Mouse (Mus musculus): ENCODE measurements around the gene Gm11549. TPM values are rescaled to one million over a fixed set of nuclear protein-coding genes. Genes with fewer than 3 reads are reported as not detected.

The Gm11549 gene
- polyA plus RNA-seq (2012; rRNA removed) (0.01 TPM in 1 of 2 replicates, not detected in the other), polyA plus RNA-seq (2014; fragmentation: Nextera tagmentation; extraction: Ambion mirVana) (not detected in 2 replicates)

GRCm38 (mm10) chr3:36521073-36522060 lies at the start of gene Gm11549:
Gene Gm11549, minus strand, starts transcription at chr3:36521813.
- Histone ChIP-seq H3K27ac (no peak within 1 kb of the TSS), H3K4me2 (ENCODE audit: low read depth) (peak within 1 kb of the TSS; percentile 38), H3K4me1 (replicated peaks; ENCODE audit: control insufficient read depth in 2 of 2, insufficient read depth in 2 of 2, low read length in 1 of 2) (no peaks in the 10 kb centered on the region), H3K9ac (replicated peaks) (no peak within 1 kb of the TSS), H3K9me3 (ENCODE audit: control insufficient read depth, low read length) (no peaks in the 10 kb centered on the region), H3K27me3 (ENCODE audit: control insufficient read depth, insufficient read depth, low read length) (peaks cover 16% of the 10 kb centered on the region), H3K4me3 (ENCODE audit: insufficient read depth in 1 of 2, low read depth in 2 of 2, low read length in 2 of 2) (peak within 1 kb of the TSS; percentile 26 to 29; a peak in 3 of 4 replicates), H3K36me3 (replicated peaks; ENCODE audit: control insufficient read depth, insufficient read depth, low read depth) (no peaks in the 10 kb centered on the region)
- DNase-seq (ENCODE audit: low read depth in 3 of 3, low spot score in 3 of 3) = no peak
- TF ChIP-seq CTCF (IDR thresholded peaks at IDR 0.05; ENCODE audit: low read depth) = no peak
- no peak for TF ChIP-seq EP300 (IDR thresholded peaks at IDR 0.05; ENCODE audit: low read depth)
- 3% methylated on average over 51 of the region's 51 CpGs for WGBS (ENCODE audit: insufficient replicate concordance)
- no peak for ATAC-seq (ENCODE audit: insufficient read depth)

- Histone ChIP-seq H3K4me1 (replicated peaks; ENCODE audit: control insufficient read depth in 2 of 2, insufficient read depth in 2 of 2, low read length in 1 of 2) (peaks cover 8 to 9% of the 10 kb centered on the region in 2 experiments), H3K27me3 (ENCODE audit: control insufficient read depth, insufficient read depth, low read length) (no peaks in the 10 kb centered on the region), H3K27ac (peak overlapping the region; percentile 90), H3K36me3 (replicated peaks; ENCODE audit: control insufficient read depth, insufficient read depth, low read depth) (peaks cover 60% of the 10 kb centered on the region), H3K4me2 (ENCODE audit: low read depth) (peak overlapping the region; percentile 89), H3K9me3 (ENCODE audit: control insufficient read depth, low read length) (no peaks in the 10 kb centered on the region), H3K9ac (replicated peaks) (peak overlapping the region; percentile 97), H3K4me3 (ENCODE audit: insufficient read depth in 1 of 2, low read depth in 2 of 2, low read length in 2 of 2) (peak overlapping the region; percentile 91 to 95)
- WGBS (ENCODE audit: insufficient replicate concordance) = 9% methylated on average over 5 of the region's 5 CpGs
- DNase-seq (ENCODE audit: low read depth in 3 of 3, low spot score in 3 of 3) = peak; percentile 67 to 71 (median 70)
- peak; percentile 57 for ATAC-seq (ENCODE audit: insufficient read depth)
- TF ChIP-seq EP300 (IDR thresholded peaks at IDR 0.05; ENCODE audit: low read depth) (peak; percentile 61), CTCF (IDR thresholded peaks at IDR 0.05; ENCODE audit: low read depth) (no peak)
Measured at GRCm38 (mm10) chr3:36569836-36570235, 48.2 kb upstream of the Gm11549 start.

GRCm38 (mm10) chr3:36563666-36564065 lies 42.1 kb upstream of the Gm11549 start:
- Histone ChIP-seq H3K36me3 (replicated peaks; ENCODE audit: control insufficient read depth, insufficient read depth, low read depth) (peaks cover 70% of the 10 kb centered on the region), H3K27me3 (ENCODE audit: control insufficient read depth, insufficient read depth, low read length) (no peaks in the 10 kb centered on the region), H3K9me3 (ENCODE audit: control insufficient read depth, low read length) (no peaks in the 10 kb centered on the region), H3K9ac (replicated peaks) (no peak overlapping the region), H3K4me2 (ENCODE audit: low read depth) (no peak overlapping the region), H3K4me3 (ENCODE audit: insufficient read depth in 1 of 2, low read depth in 2 of 2, low read length in 2 of 2) (no peak overlapping the region), H3K27ac (no peak overlapping the region), H3K4me1 (replicated peaks; ENCODE audit: control insufficient read depth in 2 of 2, insufficient read depth in 2 of 2, low read length in 1 of 2) (peaks cover 5 to 9% of the 10 kb centered on the region in 2 experiments)
- no peak for ATAC-seq (ENCODE audit: insufficient read depth)
- WGBS (ENCODE audit: insufficient replicate concordance) = 88% methylated on average over 3 of the region's 3 CpGs
- no peak for DNase-seq (ENCODE audit: low read depth in 3 of 3, low spot score in 3 of 3)
- TF ChIP-seq CTCF (IDR thresholded peaks at IDR 0.05; ENCODE audit: low read depth) (peak; percentile 6; the same call in 1 of the 2 replicates), EP300 (IDR thresholded peaks at IDR 0.05; ENCODE audit: low read depth) (no peak)

- DNase-seq (ENCODE audit: low read depth in 3 of 3, low spot score in 3 of 3) = peak; percentile 63 to 71 (median 65)
- no peak for TF ChIP-seq EP300 (IDR thresholded peaks at IDR 0.05; ENCODE audit: low read depth)
- no peak for TF ChIP-seq CTCF (IDR thresholded peaks at IDR 0.05; ENCODE audit: low read depth)
- Histone ChIP-seq H3K4me3 (ENCODE audit: insufficient read depth in 1 of 2, low read depth in 2 of 2, low read length in 2 of 2) (no peak overlapping the region), H3K9me3 (ENCODE audit: control insufficient read depth, low read length) (no peaks in the 10 kb centered on the region), H3K4me2 (ENCODE audit: low read depth) (no peak overlapping the region), H3K4me1 (replicated peaks; ENCODE audit: control insufficient read depth in 2 of 2, insufficient read depth in 2 of 2, low read length in 1 of 2) (peaks cover 5 to 9% of the 10 kb centered on the region in 2 experiments), H3K9ac (replicated peaks) (0 out of 2 replicates have a peak overlapping the region, but pooled peaks have one; percentile 5), H3K36me3 (replicated peaks; ENCODE audit: control insufficient read depth, insufficient read depth, low read depth) (peaks cover 60% of the 10 kb centered on the region), H3K27ac (peak overlapping the region; percentile 35; the same call in 1 of the 2 replicates), H3K27me3 (ENCODE audit: control insufficient read depth, insufficient read depth, low read length) (no peaks in the 10 kb centered on the region)
- peak; percentile 93 for ATAC-seq (ENCODE audit: insufficient read depth)
- WGBS (ENCODE audit: insufficient replicate concordance) = 42% methylated on average over 4 of the region's 4 CpGs
Measured at GRCm38 (mm10) chr3:36559606-36560005, 38.0 kb upstream of the Gm11549 start.

- Histone ChIP-seq H3K27me3 (ENCODE audit: control insufficient read depth, insufficient read depth, low read length) (no peaks in the 10 kb centered on the region), H3K4me3 (ENCODE audit: insufficient read depth in 1 of 2, low read depth in 2 of 2, low read length in 2 of 2) (no peak overlapping the region), H3K9ac (replicated peaks) (no peak overlapping the region), H3K36me3 (replicated peaks; ENCODE audit: control insufficient read depth, insufficient read depth, low read depth) (peaks cover 45% of the 10 kb centered on the region), H3K27ac (no peak overlapping the region), H3K4me1 (replicated peaks; ENCODE audit: control insufficient read depth in 2 of 2, insufficient read depth in 2 of 2, low read length in 1 of 2) (peaks cover 5 to 9% of the 10 kb centered on the region in 2 experiments), H3K9me3 (ENCODE audit: control insufficient read depth, low read length) (no peaks in the 10 kb centered on the region), H3K4me2 (ENCODE audit: low read depth) (no peak overlapping the region)
- TF ChIP-seq EP300 (IDR thresholded peaks at IDR 0.05; ENCODE audit: low read depth) (no peak), CTCF (IDR thresholded peaks at IDR 0.05; ENCODE audit: low read depth) (no peak)
- WGBS (ENCODE audit: insufficient replicate concordance) = 89% methylated on average over 1 of the region's 1 CpGs
- ATAC-seq (ENCODE audit: insufficient read depth) (no peak), DNase-seq (ENCODE audit: low read depth in 3 of 3, low spot score in 3 of 3) (no peak)
Measured at GRCm38 (mm10) chr3:36557601-36558000, 36.0 kb upstream of the Gm11549 start.
